Mouse (Mus musculus) c-Kit-positive CD71-positive TER-119-positive erythroid progenitor cells, embryonic 14.5 days (primary cell): ENCODE data around the gene Zfp612.
"Not testable (repeated sequence)": the region's sequence is repeated elsewhere in the genome, so short reads cannot be mapped to it uniquely, and the experiment has no call there.

Experiments used
- DNase-seq: peaks from one replicate; pipeline ENCODE4 v3.0.0-alpha.2; 2013; ENCODE audit warnings: low spot score

Zfp612 gene

DNA sequence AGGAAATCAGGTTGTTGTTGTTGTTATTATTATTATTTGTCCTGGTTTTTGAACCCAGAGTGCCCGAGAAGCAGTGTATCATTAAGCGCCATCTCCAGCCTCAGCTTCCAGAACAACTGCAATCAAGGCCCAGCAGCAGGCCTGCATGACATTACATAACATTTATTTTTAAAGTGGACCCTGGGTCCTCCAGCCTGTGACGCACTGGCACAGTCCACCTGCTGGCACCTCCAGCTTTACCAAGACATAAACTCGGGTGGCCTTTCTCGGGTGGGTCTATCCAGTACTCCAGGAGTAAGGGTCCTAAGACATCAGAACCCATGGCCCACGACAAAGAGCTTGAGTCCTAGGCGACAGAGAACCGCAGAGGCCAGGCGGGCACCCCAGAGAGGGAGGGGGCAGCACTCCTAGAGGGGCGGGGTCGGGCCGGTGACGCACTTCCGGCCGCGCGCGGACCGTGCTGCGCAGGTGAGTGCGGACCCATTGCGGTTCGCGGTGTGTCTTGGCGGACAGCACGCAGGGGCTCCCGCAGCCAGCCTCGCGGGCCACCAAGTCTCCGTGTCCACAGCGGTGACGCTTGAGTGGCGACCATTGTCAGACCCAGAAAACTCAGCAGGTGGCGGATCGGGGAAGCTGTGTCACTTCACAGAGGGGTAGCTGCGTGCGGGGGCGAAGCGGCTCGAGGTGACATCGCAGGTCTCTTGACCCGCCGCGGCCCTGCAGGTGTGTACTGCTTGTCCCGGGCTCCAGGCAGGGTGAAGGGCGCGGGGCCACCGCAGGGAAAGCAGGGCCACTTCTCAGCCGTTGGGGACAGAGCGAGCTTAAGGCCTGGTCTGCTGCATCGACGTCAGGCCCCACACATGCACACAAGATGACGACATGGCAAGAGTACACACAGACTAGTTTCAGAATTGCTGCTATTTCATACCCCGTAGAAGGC lies at the start of gene Zfp612:
TSS of gene Zfp612 (plus strand) at position 465 of the 940 bp plus-strand sequence.
- peak; percentile 11 for DNase-seq

DNA sequence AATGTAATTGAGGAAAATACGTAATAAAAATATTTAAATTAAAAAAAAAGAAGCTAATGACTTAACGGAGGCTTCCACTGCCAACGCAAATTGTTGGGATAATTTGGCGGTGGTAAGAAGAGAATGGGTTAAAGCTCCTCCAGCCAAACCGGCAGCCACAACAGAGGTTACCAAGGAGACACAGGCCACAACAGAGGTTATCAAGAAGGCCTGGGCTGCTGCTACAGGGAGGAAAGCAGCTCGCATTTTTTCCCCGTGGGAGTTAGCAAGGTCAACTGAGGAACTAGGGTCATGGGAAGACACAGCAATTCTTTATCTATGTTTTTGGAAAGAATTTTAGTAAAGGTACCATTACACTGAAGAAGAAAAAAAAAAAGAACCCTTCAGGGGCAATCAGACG lies 45.8 kb upstream of the Zfp612 start:
- DNase-seq: not testable (repeated sequence)

DNA sequence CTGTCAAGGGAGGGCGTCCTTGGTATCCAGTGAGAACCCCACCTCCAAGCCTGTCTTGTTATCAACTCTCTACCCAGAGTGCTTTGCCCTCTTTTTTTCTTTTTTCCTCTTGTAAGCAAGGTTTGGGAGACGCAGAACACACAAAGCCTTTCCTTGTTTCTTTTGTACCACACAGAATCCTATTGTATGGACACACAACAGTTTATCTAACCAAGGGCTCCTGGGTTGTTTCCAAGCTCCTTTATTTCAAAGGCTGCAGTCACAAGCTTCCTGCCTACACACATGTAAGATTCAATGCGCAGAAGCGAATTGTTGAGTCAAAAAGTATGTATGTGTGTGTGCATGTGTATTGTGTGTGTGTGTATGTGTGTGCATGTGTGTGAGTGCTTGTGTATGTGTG lies 45.2 kb upstream of the Zfp612 start:
- DNase-seq: no peak

DNA sequence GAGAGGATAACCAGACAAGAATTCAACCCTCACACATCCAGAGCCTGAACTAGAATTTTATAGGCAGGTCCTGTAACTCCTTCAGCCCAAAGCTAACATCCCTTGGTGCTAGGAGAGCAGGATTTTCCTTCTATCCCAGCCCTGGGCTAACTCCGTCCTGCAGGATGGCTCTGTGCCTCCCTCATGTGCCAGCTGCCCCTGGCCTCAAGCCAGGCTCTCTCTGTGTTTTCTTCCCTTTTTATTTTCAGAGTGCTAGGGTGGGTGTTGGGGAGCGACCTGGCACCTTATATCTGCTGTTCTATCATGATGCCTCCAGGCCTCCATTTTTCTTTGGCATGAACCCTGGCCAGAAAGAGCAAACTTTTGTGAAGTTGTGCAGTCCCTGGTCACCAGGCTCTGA lies 43.4 kb upstream of the Zfp612 start:
- no peak for DNase-seq

DNA sequence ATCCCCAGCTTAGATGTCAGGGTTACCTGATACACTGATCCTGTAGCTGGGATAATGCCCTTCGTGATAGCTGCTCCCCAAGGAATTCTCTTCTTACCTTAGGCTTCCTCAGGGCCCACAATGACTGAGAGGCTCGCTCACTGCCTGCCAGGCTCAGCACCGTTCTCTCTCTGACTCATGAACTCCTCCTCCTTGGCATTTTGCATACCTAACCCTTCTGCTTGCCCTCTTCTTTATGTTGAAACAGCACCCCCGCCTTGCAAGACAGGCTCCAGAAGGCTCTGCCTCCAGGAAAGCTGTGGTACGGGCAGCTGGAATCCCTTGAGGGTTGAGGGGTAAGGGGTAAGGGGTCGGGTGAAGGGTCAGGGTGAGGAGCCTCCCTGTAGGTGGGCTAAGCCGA lies 40.3 kb upstream of the Zfp612 start:
- no peak for DNase-seq

DNA sequence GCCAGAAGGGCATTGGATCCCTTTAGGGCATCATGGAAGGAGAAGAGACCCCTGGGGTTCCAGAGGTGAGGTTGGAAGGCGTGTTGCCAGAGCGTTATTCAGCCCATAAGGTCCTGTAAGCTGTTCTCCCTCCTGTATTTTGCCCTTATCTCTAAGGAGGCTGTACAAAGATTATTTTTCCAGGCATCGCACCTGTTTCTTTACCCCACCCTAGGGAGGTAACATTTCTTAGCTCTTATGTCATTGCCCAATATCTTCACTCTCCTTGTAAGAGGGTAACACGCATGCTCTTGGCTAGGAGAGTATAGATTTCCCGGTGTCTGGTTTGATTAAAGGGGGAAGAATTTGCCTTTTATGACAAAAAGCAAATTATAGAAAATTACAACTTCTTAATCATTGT lies 39.9 kb upstream of the Zfp612 start, which contains the start of gene Chst4:
TSS of gene Chst4 (minus strand) at position 82 of the 400 bp plus-strand sequence.
- no peak for DNase-seq

DNA sequence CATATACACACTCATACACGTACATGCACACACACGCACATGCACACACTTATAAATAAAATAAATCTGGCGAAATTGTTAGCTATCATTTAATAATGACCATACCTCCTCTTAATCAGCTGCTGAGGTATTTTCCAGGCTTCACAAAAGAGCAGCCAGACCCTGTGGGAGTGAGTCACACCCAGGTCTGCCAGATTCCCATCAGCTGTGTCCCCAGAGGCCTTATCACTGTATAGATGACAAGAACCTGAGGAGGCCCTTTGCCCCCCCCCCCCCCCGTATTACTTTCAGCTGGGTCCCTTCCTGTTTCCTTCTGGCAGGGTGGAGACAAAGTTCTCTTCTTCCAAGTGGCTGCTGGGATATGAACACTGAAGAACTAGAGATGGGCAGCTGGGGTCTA lies 39.0 kb upstream of the Zfp612 start:
- no peak for DNase-seq

DNA sequence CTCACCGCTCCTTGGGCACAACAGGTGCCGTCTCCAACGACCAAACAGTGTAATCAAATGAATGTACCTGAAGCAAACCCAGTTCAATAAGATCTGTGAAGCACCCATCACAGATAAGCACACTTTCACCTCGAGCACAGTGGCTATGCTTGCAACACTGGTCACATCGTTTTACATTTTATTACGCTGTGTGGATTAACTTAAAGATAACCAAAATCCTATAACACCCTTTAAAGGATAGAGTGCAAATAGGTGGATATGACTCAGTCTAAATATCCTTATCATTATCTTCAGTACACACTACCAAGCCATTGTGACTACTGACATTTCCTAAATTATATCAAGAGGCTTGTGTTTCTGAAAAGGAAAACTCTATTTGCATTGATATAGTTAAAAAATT lies 28.3 kb upstream of the Zfp612 start:
- DNase-seq: no peak

DNA sequence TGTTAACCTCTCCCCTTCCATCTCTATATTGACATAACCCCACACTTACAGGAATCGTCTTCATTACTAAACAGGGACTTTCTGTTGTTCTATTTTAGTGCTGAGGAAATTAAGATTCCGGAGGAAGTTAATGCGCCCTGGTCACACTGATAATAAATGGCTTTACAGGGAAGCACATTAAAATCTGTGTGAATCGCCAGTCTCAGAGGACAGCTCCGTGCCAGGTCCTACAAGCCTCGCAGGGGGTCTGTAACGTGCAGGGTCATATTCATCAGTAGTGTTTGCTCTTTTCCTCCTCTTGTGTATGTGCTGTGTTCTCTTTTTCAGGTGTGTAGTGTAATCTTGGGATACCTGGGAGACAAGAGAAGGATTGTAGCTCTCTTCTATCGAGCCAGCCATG lies 21.3 kb upstream of the Zfp612 start:
- DNase-seq: no peak

DNA sequence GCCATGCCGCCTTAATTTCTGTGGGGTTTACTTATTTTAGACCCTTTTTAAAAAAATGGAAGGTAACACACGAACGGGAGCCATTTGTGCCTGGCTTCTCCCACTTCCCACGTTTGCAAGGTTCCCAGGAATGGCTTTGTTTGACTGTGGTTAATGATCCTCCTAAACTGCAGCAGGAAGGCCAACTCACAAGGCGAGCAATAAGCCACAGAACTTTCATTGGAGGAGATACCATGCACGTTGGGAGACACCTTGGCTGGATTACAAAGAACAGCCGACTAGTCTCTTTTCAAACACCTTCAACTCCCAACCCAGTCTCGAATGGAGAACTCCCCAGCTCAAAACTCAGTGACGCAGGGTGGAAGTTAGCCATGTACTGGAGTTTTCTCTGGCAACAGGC lies 15.4 kb upstream of the Zfp612 start:
- DNase-seq: no peak

DNA sequence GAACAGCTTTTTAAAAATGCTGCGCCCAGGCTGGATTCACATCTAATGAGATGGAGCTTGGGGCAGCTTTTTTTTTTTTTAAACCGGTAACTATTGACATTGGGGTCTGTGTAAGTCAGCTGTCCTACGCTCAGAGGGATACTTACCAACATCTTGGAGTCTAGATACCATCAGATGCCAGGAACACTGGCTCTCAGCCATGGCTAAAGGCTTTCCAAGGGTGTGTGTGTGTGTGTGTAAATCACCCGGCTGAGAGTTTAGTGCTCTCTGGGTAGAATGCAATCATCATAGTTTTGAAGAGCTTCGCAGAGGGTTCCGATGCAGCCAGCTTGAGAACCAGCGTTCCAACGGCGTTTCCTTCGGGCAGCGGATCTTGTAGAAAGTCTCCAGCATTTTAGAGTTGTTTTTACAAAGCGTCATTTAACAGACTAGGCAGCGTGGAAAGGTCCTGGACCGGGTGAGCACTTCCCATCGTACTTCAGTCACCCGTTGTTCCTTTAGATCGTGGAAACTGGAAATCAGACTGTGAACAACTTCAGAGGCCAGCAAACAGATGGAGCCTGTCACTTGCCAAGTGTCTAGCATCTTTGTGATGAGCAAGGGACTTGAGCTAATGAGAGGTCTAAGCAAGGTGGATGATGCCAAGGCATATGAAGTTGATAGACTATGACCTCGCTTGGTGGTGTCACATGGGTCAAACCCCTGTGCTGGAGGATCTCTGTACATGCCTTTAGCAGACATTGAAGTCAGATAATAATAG lies 14.8 kb upstream of the Zfp612 start:
- DNase-seq: no peak

DNA sequence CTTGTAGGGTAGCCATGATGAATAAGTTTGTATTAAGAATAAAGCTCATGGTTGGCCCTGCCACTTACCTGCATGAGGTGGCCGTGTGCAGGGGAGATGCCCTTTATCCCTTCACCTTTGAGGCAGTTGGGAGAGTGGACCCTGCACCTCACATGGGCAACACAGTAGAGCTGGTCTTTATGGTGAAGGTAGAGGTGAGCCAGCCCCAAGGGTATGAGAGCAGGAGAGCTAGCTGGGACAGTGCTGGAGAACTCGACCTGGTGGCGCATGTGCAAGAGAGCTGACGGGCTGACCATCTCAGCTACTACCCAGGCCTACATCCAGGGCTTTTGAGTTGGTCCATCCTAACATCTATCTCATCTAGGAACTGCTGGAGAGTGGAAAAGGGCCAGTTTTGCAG lies 13.9 kb upstream of the Zfp612 start:
- DNase-seq: no peak

DNA sequence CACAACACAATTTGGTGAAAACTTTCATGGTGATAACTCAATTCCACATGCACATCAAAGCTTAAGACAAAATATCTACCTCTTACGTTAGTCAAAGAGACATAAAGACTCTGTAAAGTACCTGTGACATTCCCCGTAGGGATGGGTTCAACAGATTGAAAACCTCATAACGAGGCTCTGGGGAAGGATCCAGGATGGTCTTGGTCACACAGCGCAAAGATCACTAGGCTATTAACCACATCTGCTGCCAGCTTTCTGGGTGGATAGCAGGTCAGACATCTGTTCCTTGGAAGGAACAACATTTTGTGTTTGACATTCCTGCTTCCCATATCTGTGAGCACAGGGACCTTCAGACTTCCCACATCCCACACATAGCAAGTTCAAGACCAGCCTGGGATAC lies 9.8 kb upstream of the Zfp612 start:
- DNase-seq: no peak

DNA sequence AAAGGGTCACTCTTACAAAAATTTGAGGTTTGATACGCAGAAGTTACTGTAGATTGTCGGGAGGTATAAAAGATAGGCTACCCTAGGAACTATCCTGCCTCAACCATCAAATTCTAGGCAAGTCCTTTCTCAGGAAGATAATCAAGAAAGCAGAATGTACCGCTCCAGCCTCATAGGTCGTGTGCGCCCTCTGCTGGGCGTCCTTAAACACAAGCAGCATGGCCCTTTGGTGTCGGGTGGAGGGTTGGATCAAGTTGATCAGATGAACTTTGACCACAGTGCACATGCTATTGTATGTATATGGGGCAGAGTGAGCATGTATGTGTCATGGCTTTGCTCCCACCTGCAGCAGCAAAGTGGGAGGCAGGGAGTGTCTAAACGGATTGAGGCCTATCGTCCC lies 7.9 kb upstream of the Zfp612 start:
- DNase-seq: peak; percentile 38

DNA sequence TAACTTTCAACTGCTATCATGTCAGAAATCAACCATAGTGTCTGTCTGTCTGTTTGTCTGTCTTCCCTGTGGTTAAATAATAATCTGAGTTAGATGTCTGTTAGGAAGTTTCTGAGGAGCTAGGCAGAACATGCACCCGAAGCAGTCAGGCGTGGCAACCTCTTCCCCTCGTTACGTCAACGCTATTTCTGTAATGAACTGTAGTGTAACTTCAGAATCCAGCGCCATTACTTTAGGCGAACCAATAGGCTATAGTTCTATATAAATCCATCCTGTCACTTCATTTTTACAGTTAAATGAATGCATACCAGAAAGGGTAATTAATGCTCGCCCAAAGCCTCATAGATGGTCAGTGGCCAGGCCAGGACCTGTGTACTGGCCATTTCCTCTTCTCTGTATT lies 5.0 kb upstream of the Zfp612 start:
- no peak for DNase-seq

DNA sequence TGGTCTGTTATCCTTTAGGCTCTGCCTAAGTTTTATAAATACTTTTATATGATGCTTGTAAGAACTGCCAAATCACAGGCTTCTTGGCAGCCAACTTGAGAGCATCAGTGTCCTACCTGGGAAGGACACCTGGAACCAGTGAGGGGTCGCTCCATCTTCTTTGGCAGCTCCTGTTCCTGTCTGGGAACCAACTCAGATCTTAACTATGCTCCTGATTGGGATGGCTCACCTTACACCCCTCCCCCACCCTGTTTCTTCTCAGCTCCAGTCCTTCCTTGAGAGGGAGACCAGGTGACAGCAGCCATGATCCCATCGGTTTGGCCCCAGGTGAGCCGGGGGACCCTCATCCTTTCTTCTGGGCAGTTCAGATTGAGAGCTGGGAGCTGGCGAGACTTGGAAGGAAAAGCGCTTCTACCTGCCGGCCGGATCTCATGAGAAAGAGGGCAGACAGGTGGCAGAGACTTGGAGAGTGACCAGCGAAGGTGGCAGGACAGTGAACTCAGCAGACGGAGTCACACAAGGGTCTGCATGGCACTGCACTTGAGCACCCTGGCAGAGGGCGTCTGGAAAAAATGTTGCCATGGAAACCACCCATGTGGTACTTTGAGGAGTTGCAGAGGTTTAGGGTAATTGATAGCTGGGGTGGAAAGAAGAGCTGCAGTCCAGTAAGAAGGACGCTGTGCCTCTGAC lies 3.0 kb downstream of the Zfp612 start:
- no peak for DNase-seq

DNA sequence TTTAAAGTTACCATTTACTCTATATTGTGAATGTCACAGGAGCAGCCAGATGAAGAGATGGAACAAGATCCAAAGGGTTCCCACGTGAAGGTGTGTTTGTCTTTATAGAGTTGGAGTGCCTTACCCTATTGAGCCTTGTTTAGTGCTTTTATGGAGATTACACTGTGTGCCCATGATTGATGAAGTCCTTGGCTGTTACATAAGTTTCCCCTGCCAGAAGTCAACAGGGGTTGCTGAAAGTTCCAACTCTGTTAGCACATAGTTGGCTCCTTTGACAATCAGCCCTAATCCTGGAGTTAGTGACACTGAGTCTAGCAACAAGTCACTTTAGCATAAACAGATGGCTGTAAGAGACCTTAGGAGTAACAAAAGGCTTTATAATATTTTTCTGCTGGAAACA lies 12.3 kb downstream of the Zfp612 start:
- no peak for DNase-seq

DNA sequence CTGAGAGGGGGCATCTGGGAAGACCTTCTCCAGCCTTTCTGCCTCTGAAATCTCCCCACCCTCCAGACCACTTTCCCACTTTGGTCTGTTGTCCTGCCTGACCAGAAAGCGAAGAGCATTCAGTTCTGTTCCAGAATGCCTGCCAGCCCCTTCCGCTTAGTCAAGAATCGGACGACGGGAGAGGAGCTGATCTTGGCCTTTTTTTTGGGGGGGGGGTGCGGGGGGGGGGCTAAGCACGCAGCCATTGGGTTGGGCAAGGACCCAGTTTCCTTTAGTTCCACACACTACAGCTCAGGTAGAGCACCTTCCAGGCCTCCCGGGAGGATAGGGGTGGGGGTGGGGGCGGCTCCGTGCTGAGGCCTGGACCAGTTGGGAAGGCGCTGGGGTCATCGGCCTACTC lies 21.4 kb downstream of the Zfp612 start, which contains the start of gene Gm21964:
TSS of gene Gm21964 (plus strand) at position 301 of the 400 bp plus-strand sequence.
- no peak for DNase-seq

DNA sequence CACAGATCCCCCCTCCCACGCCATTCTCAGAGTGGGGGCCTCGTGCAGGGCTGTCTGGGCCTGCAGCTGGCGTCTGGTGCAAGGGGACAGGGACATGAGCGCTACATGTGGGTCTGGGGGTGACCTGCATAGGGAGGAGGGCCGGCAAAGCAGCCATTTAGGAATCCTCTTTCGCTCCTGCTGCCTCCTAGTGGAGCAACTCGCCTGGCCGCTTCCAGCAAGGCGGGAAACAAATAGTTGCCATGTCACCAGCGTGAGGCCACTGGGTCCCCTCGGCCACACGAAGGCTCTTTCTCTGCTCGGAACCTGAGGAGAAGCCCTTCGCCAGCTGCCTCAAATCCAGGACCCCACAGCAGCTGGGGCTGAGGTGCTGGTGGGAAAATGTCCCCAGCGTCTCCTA lies 22.1 kb downstream of the Zfp612 start:
- no peak for DNase-seq

DNA sequence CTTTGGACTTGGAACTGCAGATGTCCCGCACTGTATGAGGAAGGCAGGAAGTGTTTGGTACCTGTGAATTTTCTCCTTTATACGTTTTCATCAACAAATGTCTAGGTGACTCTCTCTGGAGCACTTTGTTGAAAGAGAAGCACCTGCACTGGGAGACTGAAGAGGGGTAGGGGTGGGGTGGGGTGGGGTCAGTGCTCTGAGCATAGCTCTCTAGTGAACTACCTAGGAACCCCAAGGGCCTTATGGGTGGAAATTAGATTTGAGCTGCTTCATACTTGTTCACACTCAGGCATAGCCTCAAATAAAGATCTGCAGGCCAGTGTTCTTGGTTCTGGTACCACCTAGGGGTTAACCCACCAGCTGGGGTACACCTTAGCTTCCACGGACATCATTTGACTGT lies 23.1 kb downstream of the Zfp612 start, which contains the start of gene Gm17720:
TSS of gene Gm17720 (minus strand) at position 101 of the 400 bp plus-strand sequence.
- no peak for DNase-seq

DNA sequence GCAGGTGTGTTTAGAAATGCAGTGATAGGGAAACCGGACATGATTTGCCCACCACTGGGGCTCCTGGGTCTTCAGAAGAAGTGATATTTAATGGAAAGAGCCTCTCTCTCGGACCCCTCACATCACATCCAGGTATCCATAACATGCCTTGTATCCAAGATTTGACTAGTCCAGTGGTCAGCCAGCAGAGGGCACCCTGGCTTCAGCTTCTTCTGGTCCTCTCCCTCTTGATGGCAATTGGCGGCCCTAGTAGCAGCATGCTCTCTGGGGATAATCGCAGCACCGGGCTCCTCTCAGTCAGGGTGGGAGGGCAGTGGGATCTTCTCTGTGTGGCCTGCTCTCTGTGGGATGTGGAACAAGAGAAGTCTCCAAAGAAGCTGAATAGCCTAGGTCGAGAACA lies 40.2 kb downstream of the Zfp612 start:
- no peak for DNase-seq

DNA sequence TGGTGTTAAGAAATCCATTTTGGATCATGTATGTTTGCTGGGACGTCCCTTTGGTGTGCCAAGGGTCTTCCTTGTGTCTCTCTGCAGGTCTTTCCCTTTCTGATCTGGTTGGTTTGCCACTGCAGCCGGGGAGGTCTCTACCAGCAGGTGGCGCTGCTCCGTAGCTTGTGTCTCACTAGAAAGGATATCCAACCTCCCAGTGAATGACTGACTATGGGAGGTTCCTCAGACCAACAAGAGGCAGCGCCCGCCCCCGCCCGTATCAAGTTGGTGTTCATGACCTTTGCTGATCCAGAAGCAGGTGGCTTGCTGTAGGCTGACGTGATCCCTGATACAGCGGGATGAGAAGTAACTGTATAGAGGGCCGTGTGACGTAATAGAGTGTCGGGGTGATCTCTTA lies 51.0 kb downstream of the Zfp612 start:
- peak; percentile 49 for DNase-seq
